Mouse (Mus musculus): ENCODE data around the gene Ilvbl.
A peak's percentile ranks its signal among the peaks of the same experiment; 100 is the strongest.
"Not testable (repeated sequence)": the region's sequence is repeated elsewhere in the genome, so short reads cannot be mapped to it uniquely, and the experiment has no call there.

Gene Ilvbl

GRCm38 (mm10) chr10:78574250-78575104 is at the start of gene Ilvbl:
Ilvbl (plus strand) TSS chr10:78574346.
- DNase-seq (ENCODE audit: low read depth, low spot score) = peak; percentile 89

DNA sequence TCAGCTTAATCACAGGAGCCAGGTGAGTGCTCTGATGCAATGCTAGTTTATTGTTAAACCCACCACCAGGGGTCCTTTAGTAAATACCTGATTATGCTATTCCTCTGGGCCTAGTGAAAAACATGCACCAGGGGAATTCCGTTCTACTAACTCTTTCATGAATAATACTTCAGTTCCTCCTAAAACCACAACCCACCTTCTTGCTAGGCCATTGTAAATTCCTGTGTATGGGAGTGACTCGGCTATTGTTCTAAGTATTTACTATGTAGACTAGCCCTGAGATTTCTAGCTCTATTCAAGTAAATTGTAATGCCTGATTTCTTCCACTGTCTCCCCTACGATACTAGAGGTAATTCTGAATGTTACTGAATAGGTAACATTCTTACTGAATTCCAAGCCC is 49.1 kb upstream of the Ilvbl start:
- not testable (repeated sequence) for DNase-seq (ENCODE audit: low read depth, low spot score)

GRCm38 (mm10) chr10:78525511-78525910 is 48.6 kb upstream of the Ilvbl start:
- DNase-seq (ENCODE audit: low read depth, low spot score) = no peak

DNA sequence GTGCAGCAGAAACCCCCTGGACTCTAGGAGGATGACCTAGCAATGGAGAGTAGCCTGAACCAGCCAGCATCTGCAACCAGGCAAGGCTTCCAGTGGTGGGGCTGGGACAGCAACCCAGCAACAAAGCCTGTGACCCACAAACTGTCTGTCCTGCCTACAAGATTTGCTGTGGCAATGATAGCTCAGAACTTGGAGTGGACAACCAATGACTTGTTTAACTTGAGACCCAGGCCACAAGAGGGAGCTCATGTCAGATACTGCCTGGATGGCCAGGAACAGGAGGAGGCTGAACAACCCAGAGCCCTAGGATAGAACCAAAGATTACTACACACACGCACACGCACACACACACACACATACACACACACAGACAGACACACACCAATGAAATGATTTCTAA is 33.2 kb upstream of the Ilvbl start:
- no peak for DNase-seq (ENCODE audit: low read depth, low spot score)

DNA sequence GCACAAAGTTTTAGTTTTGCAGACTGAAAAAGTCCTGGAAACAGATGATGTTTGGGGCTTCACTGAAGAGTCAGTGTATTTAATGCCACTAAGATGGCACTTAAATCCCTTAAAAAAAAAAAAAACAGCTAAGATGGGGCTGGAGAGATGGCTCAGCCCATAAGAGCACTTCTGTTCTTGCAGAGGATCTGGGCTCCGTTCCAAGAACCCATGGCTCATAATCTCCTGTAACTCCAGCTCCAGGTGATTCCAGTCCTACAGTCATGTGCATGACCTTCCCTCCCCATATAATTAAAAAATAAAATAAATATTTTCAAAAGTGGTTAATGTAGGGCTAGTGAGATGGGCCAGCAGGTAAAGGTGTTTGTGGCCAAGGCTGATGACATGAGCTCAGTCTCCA is 9.1 kb upstream of the Ilvbl start:
- DNase-seq (ENCODE audit: low read depth, low spot score) = no peak

DNA sequence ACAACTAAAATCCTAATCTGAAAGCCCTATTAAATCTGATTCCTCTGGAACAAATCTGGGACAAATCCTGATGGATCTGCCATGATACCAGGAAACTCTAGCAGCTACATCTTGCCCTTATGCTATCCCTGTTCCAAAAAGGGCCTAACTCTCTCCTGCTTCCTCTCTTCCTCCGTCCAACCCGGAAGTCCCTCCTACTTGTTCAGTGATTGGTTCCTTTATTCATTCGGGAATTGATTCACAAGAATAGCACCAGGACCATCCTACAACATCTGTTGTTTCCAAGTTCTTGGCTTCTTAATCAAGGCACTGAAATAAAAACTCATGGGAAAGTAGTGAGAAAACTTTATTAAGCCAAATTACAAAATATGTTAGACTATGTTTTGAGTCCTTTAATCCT is 5.0 kb upstream of the Ilvbl start:
- DNase-seq (ENCODE audit: low read depth, low spot score) = no peak

DNA sequence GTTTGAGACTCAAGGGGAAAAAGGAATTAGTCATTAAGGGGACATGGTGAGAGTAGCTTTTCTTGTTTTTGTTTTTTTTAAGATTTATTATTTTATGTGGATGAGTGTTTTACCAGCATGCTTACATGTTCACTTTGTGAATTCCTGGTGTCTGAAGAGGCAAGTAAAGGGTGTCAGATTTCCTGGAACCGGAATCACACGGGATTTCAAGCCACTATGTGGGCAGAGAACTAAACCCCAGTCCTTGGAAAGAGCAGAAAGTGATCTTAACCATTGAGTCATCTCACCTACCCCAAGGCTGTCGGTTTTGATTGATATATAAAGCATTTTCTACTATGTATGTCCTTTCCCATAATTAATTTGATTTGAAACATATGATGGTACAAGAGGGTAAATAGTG is 4.5 kb upstream of the Ilvbl start:
- DNase-seq (ENCODE audit: low read depth, low spot score) = no peak

- DNase-seq (ENCODE audit: low read depth, low spot score) = no peak
Observed at GRCm38 (mm10) chr10:78570416-78570815, 3.7 kb upstream of the Ilvbl start.

GRCm38 (mm10) chr10:78570897-78571296 is 3.2 kb upstream of the Ilvbl start:
- DNase-seq (ENCODE audit: low read depth, low spot score) = no peak

DNA sequence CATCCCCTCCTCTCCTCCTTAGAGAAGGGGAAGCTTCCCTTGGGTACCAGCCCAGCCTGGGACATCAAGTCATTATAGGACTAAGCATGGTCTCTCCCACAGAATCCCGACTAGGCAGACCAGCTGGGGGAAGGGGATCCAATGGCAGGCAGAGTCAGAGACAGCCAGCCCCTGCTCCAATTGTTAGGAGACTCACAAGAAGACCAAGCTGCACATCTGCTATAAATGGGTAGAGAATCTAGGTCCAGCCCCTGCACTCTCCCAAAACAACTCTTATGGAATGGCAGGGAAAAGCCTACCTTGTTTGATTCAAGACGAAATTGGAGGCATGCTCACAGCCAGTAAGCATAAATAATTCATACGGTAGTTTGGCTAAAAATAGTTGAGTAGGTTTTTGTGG is 920 bp upstream of the Ilvbl start:
- DNase-seq (ENCODE audit: low read depth, low spot score) = no peak

DNA sequence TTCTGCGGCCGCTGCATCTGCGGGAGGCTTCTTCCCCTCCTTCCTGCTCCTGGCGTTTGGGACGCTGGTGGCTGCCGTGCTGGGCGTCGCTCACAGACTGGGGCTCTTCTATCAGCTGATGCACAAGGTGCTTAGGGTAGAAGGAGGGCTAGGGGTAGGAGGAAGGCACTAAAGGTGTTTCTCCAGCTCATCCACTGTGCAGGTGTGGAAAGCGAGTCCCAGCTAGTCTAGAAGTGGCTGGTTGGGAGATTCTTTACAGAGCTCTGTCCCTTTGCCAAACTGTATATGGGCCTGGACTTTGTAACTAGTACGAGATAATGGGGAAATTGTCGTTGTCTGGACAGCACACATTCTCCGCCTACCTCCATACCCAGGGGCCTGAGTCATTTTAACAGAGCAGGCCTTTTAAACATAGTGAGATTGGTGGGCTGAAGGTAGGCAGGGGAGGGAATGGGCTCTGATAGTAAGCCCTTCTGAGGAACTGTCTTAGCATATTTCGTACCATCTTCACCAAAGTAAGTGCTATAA is 1.0 kb downstream of the Ilvbl start:
- no peak for DNase-seq (ENCODE audit: low read depth, low spot score)

DNA sequence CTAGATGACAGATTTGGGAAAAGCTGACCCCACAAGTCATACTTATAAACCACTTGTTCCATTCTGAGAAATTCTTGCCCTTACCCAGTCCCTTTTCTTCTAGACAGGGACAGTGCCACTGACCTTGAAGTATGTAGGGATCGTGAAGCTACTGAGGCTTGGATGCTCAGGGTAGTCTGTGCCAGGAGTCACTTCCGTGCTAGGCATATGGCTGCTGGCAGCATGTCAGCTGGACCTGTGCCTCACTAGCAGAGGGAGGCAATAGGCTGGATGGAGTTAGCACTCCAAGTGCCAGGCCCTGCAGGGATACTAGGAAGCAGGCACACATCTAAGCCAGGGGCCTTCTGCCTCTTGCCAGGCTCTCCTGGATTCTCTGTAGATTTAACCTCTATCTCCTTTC is 1.5 kb downstream of the Ilvbl start:
- no peak for DNase-seq (ENCODE audit: low read depth, low spot score)

- DNase-seq (ENCODE audit: low read depth, low spot score) = no peak
Observed at GRCm38 (mm10) chr10:78576435-78577184, 2.5 kb downstream of the Ilvbl start.

- DNase-seq (ENCODE audit: low read depth, low spot score) = no peak
Observed at GRCm38 (mm10) chr10:78578204-78578603, 4.1 kb downstream of the Ilvbl start.

GRCm38 (mm10) chr10:78581121-78581520 is 7.0 kb downstream of the Ilvbl start:
- no peak for DNase-seq (ENCODE audit: low read depth, low spot score)

DNA sequence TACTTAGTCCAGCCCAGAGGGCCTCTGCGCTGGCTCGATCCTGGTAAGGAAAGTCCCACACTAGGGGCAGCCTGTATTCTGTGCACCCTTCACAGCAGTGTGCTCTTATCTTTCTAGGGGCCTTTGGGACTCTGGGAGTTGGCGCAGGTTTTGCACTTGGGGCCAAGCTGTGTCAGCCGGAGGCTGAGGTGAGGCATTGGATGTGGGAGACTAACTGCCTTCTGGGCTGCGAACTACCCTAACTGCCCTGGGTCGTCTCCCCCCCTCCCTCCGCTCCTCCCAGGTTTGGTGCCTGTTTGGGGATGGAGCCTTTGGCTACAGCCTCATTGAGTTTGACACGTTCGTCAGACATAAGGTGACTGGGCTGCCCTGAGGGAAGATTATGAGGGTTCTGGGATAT is 9.2 kb downstream of the Ilvbl start:
- DNase-seq (ENCODE audit: low read depth, low spot score) = no peak

- no peak for DNase-seq (ENCODE audit: low read depth, low spot score)
Observed at GRCm38 (mm10) chr10:78583939-78584338, 9.8 kb downstream of the Ilvbl start.

GRCm38 (mm10) chr10:78584996-78585395 is 10.8 kb downstream of the Ilvbl start:
- DNase-seq (ENCODE audit: low read depth, low spot score) = no peak

DNA sequence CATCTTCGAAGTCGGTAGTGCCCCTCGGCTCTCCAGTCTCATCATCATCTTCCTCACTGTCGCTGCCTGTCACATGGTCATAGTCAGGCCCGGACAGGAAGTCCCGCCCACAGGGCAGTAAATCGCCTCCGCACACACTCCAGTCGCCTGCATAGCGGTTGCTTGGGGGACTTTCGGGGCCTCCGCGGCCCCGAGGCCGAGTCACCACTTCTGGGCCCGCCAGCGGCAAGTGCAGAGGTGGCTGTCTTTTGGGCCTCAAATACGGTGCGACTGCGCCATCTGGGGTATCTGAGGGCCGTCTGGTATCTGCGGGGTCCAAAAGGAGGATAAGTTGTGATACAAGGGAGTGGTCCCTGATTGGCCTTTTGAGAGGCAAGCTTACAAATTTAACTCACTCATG is 11.5 kb downstream of the Ilvbl start:
- DNase-seq (ENCODE audit: low read depth, low spot score) = no peak

- no peak for DNase-seq (ENCODE audit: low read depth, low spot score)
Observed at GRCm38 (mm10) chr10:78586026-78586425, 11.9 kb downstream of the Ilvbl start.

- DNase-seq (ENCODE audit: low read depth, low spot score) = no peak
Observed at GRCm38 (mm10) chr10:78589291-78589690, 15.1 kb downstream of the Ilvbl start.

DNA sequence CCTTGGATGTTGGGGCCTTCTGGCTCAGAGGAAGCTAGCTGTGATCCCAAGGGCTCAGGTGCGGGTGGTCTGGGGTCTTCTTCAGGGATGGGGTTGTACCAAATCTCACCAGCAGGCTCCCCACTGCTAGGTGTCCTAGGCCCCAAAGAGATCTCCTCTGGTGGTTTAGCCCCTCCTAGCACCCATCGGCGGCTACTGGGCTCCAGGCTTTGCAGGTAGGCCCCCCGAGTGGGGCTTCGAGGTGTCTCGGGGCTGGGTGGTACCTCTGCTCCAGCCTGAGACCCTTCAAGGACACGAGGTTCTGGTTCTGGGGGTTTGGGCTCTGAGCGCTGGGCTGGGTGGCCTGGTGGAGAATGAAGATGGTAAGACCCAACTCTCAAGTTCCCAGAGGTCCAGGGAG is 15.8 kb downstream of the Ilvbl start:
- DNase-seq (ENCODE audit: low read depth, low spot score) = no peak

DNA sequence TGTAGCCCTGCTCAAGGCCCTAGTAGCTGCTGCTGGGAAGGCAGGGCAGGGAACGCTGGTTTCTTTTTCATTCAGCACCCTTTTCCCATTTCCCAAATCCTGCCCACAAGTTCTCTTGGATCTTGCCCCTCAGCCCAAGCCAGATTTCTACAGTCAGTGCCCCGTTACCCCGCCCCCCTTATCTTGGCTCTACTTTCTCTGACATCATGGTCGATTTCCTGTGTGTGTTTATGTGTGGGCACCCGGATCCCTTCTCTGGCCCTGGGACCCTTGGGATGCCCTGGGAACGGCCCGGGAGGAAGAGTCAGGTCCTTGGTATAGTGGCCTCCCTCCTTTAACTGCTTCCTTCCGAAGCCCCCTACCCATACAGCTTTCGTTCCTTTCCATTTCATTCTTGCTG is 16.6 kb downstream of the Ilvbl start:
- no peak for DNase-seq (ENCODE audit: low read depth, low spot score)
